Mouse (Mus musculus) E14TG2a.4 (cell line): ENCODE measurements at regions not wholly inside any gene's neighbourhood (a gene's known extent, or its start where the extent isn't known, plus 50 kb on each side); places are given as distances from the start of the nearest gene placed in this dataset.
A peak's percentile ranks its signal among the peaks of the same experiment; 100 is the strongest.

ENCODE experiments used
- H3K27me3 ChIP-seq: 2 replicates; pipeline ENCODE4 v1.6.1; 2014; ENCODE audit warnings: low read length, control low read depth; ENCODE audit not compliant: insufficient read depth
- H3K36me3 ChIP-seq: 2 replicates; pipeline ENCODE4 v1.6.1; 2014; ENCODE audit warnings: low read length, control low read depth; ENCODE audit not compliant: insufficient read depth
- H3K4me1 ChIP-seq: replicated peaks from 2 replicates; pipeline ENCODE4 v1.6.1; 2014; ENCODE audit warnings: low read depth, low read length, control low read depth
- H3K4me3 ChIP-seq: replicated peaks from 2 replicates; pipeline ENCODE4 v1.5.1; 2014; ENCODE audit warnings: mild to moderate bottlenecking, low read length
- H3K9me3 ChIP-seq: 2 replicates; pipeline ENCODE4 v1.6.1; 2014; ENCODE audit warnings: low read length, control low read depth
- CTCF ChIP-seq: conservative IDR thresholded peaks from 2 replicates; pipeline ENCODE4 v1.5.1; 2014; ENCODE audit warnings: low read length
- NANOG ChIP-seq: IDR thresholded peaks from 2 replicates; pipeline ENCODE4 v1.6.1; 2014; ENCODE audit warnings: borderline replicate concordance, low read length, mixed read lengths
- POU5F1 ChIP-seq: IDR thresholded peaks from 2 replicates; pipeline ENCODE4 v1.6.1; 2014; ENCODE audit warnings: low read length, borderline replicate concordance

GRCm38 (mm10) chr12:39695322-39695721 is 342.5 kb downstream of the Arl4a start:
- no peak for TF ChIP-seq NANOG
- no peak for TF ChIP-seq CTCF
- TF ChIP-seq POU5F1, result no peak

GRCm38 (mm10) chr12:39692043-39692442 is 345.8 kb downstream of the Arl4a start:
- TF ChIP-seq CTCF (no peak), POU5F1 (no peak), NANOG (no peak)
- Histone ChIP-seq H3K4me3 (no peak overlapping the region), H3K36me3 (no peaks in the 10 kb centered on the region), H3K4me1 (no peaks in the 10 kb centered on the region), H3K9me3 (no peaks in the 10 kb centered on the region), H3K27me3 (no peaks in the 10 kb centered on the region)

More at GRCm38 (mm10) chr12:39695322-39695721, 342.5 kb downstream of the Arl4a start:
- H3K9me3 ChIP-seq, result no peaks in the 10 kb centered on the region
- H3K4me3 ChIP-seq, result no peak overlapping the region
- H3K27me3 ChIP-seq, result no peaks in the 10 kb centered on the region
- no peaks in the 10 kb centered on the region for H3K36me3 ChIP-seq
- no peaks in the 10 kb centered on the region for H3K4me1 ChIP-seq

- Histone ChIP-seq H3K4me3 (no peak overlapping the region), H3K9me3 (no peaks in the 10 kb centered on the region), H3K27me3 (no peaks in the 10 kb centered on the region), H3K36me3 (no peaks in the 10 kb centered on the region), H3K4me1 (no peaks in the 10 kb centered on the region)
- TF ChIP-seq CTCF (no peak), NANOG (no peak), POU5F1 (no peak)
Observed at GRCm38 (mm10) chr12:39685399-39685798, 352.4 kb downstream of the Arl4a start.

- H3K27me3 ChIP-seq, result no peaks in the 10 kb centered on the region
- no peak for TF ChIP-seq POU5F1
- no peak for TF ChIP-seq NANOG
- no peak for TF ChIP-seq CTCF
- H3K9me3 ChIP-seq, result no peaks in the 10 kb centered on the region
Observed at GRCm38 (mm10) chr12:39682121-39682520, 355.7 kb downstream of the Arl4a start.

GRCm38 (mm10) chr12:39675608-39676007 is 362.2 kb downstream of the Arl4a start:
- no peak for TF ChIP-seq POU5F1
- TF ChIP-seq NANOG, result no peak
- no peak for TF ChIP-seq CTCF
- no peak overlapping the region for H3K4me3 ChIP-seq
- H3K9me3 ChIP-seq, result no peaks in the 10 kb centered on the region
- no peaks in the 10 kb centered on the region for H3K27me3 ChIP-seq
- H3K4me1 ChIP-seq, result no peaks in the 10 kb centered on the region
- H3K36me3 ChIP-seq, result no peaks in the 10 kb centered on the region

More at GRCm38 (mm10) chr12:39682121-39682520, 355.7 kb downstream of the Arl4a start:
- Histone ChIP-seq H3K36me3 (no peaks in the 10 kb centered on the region), H3K4me3 (no peak overlapping the region), H3K4me1 (no peaks in the 10 kb centered on the region)

- H3K4me1 ChIP-seq, result peaks cover 27% of the 10 kb centered on the region
- no peak overlapping the region for H3K4me3 ChIP-seq
- TF ChIP-seq NANOG (no peak), POU5F1 (peak; percentile 28; the same call in 1 of the 2 replicates)
- H3K9me3 ChIP-seq, result no peaks in the 10 kb centered on the region
- H3K36me3 ChIP-seq, result no peaks in the 10 kb centered on the region
- H3K27me3 ChIP-seq, result no peaks in the 10 kb centered on the region
Observed at GRCm38 (mm10) chr12:39667701-39668100, 370.1 kb downstream of the Arl4a start.

- H3K36me3 ChIP-seq, result no peaks in the 10 kb centered on the region
- H3K9me3 ChIP-seq, result no peaks in the 10 kb centered on the region
- no peaks in the 10 kb centered on the region for H3K27me3 ChIP-seq
- TF ChIP-seq CTCF (peak; percentile 75), NANOG (no peak)
- H3K4me3 ChIP-seq, result no peak overlapping the region
- peaks cover 27% of the 10 kb centered on the region for H3K4me1 ChIP-seq
Observed at GRCm38 (mm10) chr12:39665448-39665847, 372.4 kb downstream of the Arl4a start.

GRCm38 (mm10) chr12:39660420-39660819 is 377.4 kb downstream of the Arl4a start:
- TF ChIP-seq CTCF (no peak), NANOG (no peak), POU5F1 (no peak)
- H3K36me3 ChIP-seq, result no peaks in the 10 kb centered on the region
- no peaks in the 10 kb centered on the region for H3K4me1 ChIP-seq
- no peak overlapping the region for H3K4me3 ChIP-seq
- H3K9me3 ChIP-seq, result no peaks in the 10 kb centered on the region
- H3K27me3 ChIP-seq, result no peaks in the 10 kb centered on the region

GRCm38 (mm10) chr12:39656606-39657005 is 381.2 kb downstream of the Arl4a start:
- Histone ChIP-seq H3K27me3 (no peaks in the 10 kb centered on the region), H3K4me1 (no peaks in the 10 kb centered on the region), H3K9me3 (no peaks in the 10 kb centered on the region), H3K4me3 (no peak overlapping the region), H3K36me3 (no peaks in the 10 kb centered on the region)
- TF ChIP-seq POU5F1 (no peak), NANOG (no peak), CTCF (no peak)
